Mouse (Mus musculus) midbrain, embryonic 10.5 days (tissue): Measurements from ENCODE around the gene Kcnk2. TPM values are rescaled to one million over a fixed set of nuclear protein-coding genes. Genes with fewer than 3 reads are reported as not detected.

Source experiments
- DNase-seq: peaks from one replicate; pipeline ENCODE4 v3.0.0-alpha.2; 2017; ENCODE audit warnings: low spot score
- H3K27ac ChIP-seq: fragments of 300-500 bp; sonication (generic); replicated peaks from 2 replicates; pipeline ENCODE4 v1.5.1; 2016; ENCODE audit warnings: mild to moderate bottlenecking
- H3K27me3 ChIP-seq: fragments of 300-500 bp; sonication (generic); 2 replicates; pipeline ENCODE4 v1.6.1; 2016; ENCODE audit warnings: low read depth, mild to moderate bottlenecking; ENCODE audit not compliant: poor library complexity, severe bottlenecking
- H3K36me3 ChIP-seq: fragments of 300-500 bp; sonication (generic); 2 replicates; pipeline ENCODE4 v1.6.1; 2016; ENCODE audit warnings: mild to moderate bottlenecking, moderate library complexity
- H3K4me1 ChIP-seq: fragments of 300-500 bp; sonication (generic); 2 replicates; pipeline ENCODE4 v1.6.1; 2016
- H3K4me3 ChIP-seq: fragments of 300-500 bp; sonication (generic); 2 replicates; pipeline ENCODE4 v1.5.1; 2016; ENCODE audit warnings: mild to moderate bottlenecking, moderate library complexity
- H3K9me3 ChIP-seq: fragments of 300-500 bp; sonication (generic); replicated peaks from 2 replicates; pipeline ENCODE4 v1.6.1; 2016; ENCODE audit warnings: mild to moderate bottlenecking
- WGBS: fragments of 180-500 bp; shearing (Covaris S2); methylation state at CpG from one replicate; pipeline ENCODE4 v1.1.7; 2016; 5-methylcytosine and 5-hydroxymethylcytosine counted together
- polyA plus RNA-seq: library from polyadenylated mRNA; unstranded; fragments of >200 nt; fragmentation: Nextera tagmentation; extraction: Ambion mirVana; gene quantifications from 2 replicates; pipeline ENCODE4 v1.2.1, GENCODE M21; 2016

Kcnk2 gene
- 2.7 and 4.8 TPM in 2 replicates for polyA plus RNA-seq

GRCm38 (mm10) chr1:189402223-189402943 lies at the start of gene Kcnk2:
TSS of gene Kcnk2 (minus strand) at chr1:189402273.
- no peak within 1 kb of the TSS for H3K27ac ChIP-seq
- H3K4me3 ChIP-seq: no peak within 1 kb of the TSS
- no peaks in the 10 kb centered on the region for H3K36me3 ChIP-seq
- H3K27me3 ChIP-seq: no peaks in the 10 kb centered on the region
- DNase-seq: no peak
- peaks cover 25% of the 10 kb centered on the region for H3K4me1 ChIP-seq
- 57% methylated on average over 14 of the region's 14 CpGs for WGBS
- H3K9me3 ChIP-seq: no peaks in the 10 kb centered on the region

DNA sequence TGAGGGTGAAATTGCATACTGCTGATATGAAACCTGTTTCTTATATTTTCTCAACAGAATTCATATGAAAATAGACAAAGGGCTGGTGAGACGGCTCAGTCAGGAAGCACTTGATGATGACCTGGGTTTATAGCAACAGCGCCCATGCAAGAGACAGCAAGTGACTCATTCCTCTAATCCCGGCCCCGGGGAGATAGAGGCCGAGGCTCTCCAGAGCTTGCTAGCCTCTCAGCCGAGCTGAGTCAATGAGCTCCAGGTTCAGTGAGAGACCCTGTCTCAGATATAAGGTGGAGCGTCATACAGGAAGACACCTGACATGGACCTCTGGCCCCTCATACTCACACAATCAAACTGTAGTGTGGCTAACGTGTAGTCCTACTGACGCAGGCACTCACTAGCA lies 38.7 kb upstream of the Kcnk2 start:
- no peak for DNase-seq
- Histone ChIP-seq H3K4me1 (no peaks in the 10 kb centered on the region), H3K27ac (no peak overlapping the region), H3K27me3 (no peaks in the 10 kb centered on the region), H3K36me3 (no peaks in the 10 kb centered on the region), H3K4me3 (no peak overlapping the region), H3K9me3 (no peaks in the 10 kb centered on the region)
- 89% methylated on average over 9 of the region's 9 CpGs for WGBS

GRCm38 (mm10) chr1:189437126-189437525 lies 35.1 kb upstream of the Kcnk2 start:
- no peaks in the 10 kb centered on the region for H3K27me3 ChIP-seq
- H3K36me3 ChIP-seq: no peaks in the 10 kb centered on the region
- 0 out of 2 replicates have a peak, but pooled peaks cover 8% of the 10 kb centered on the region for H3K9me3 ChIP-seq
- no peak overlapping the region for H3K27ac ChIP-seq
- 70% methylated on average over 5 of the region's 5 CpGs for whole genome bisulfite sequencing
- no peak for DNase-seq
- no peak overlapping the region for H3K4me3 ChIP-seq
- H3K4me1 ChIP-seq: no peaks in the 10 kb centered on the region; the same call in 1 of the 2 replicates

- Histone ChIP-seq H3K27ac (no peak overlapping the region), H3K36me3 (no peaks in the 10 kb centered on the region), H3K27me3 (no peaks in the 10 kb centered on the region), H3K4me3 (no peak overlapping the region), H3K9me3 (0 out of 2 replicates have a peak, but pooled peaks cover 8% of the 10 kb centered on the region), H3K4me1 (peaks cover 17% of the 10 kb centered on the region)
- WGBS: 92% methylated on average over 10 of the region's 10 CpGs
- DNase-seq: no peak
Observed at GRCm38 (mm10) chr1:189435452-189435851, 33.4 kb upstream of the Kcnk2 start.

GRCm38 (mm10) chr1:189431479-189431878 lies 29.4 kb upstream of the Kcnk2 start:
- H3K36me3 ChIP-seq: no peaks in the 10 kb centered on the region
- H3K27me3 ChIP-seq: no peaks in the 10 kb centered on the region
- WGBS: 15% methylated on average over 5 of the region's 5 CpGs
- DNase-seq: peak; percentile 17
- no peak overlapping the region for H3K4me3 ChIP-seq
- H3K4me1 ChIP-seq: peaks cover 29% of the 10 kb centered on the region
- 0 out of 2 replicates have a peak, but pooled peaks cover 8% of the 10 kb centered on the region for H3K9me3 ChIP-seq
- H3K27ac ChIP-seq: no peak overlapping the region

- no peak overlapping the region for H3K27ac ChIP-seq
- peaks cover 29% of the 10 kb centered on the region for H3K4me1 ChIP-seq
- H3K9me3 ChIP-seq: 0 out of 2 replicates have a peak, but pooled peaks cover 8% of the 10 kb centered on the region
- no peaks in the 10 kb centered on the region for H3K36me3 ChIP-seq
- DNase-seq: peak; percentile 49
- no peaks in the 10 kb centered on the region for H3K27me3 ChIP-seq
- 21% methylated on average over 4 of the region's 4 CpGs for WGBS
- H3K4me3 ChIP-seq: no peak overlapping the region
Observed at GRCm38 (mm10) chr1:189430534-189430933, 28.5 kb upstream of the Kcnk2 start.

GRCm38 (mm10) chr1:189429566-189429965 lies 27.5 kb upstream of the Kcnk2 start:
- DNase-seq: no peak
- H3K36me3 ChIP-seq: no peaks in the 10 kb centered on the region
- H3K27me3 ChIP-seq: no peaks in the 10 kb centered on the region
- H3K4me1 ChIP-seq: peaks cover 29% of the 10 kb centered on the region
- H3K27ac ChIP-seq: no peak overlapping the region
- WGBS: 75% methylated on average over 10 of the region's 10 CpGs
- H3K4me3 ChIP-seq: no peak overlapping the region
- 0 out of 2 replicates have a peak, but pooled peaks cover 8% of the 10 kb centered on the region for H3K9me3 ChIP-seq

GRCm38 (mm10) chr1:189426252-189426651 lies 24.2 kb upstream of the Kcnk2 start:
- 84% methylated on average over 11 of the region's 11 CpGs for WGBS
- no peak overlapping the region for H3K4me3 ChIP-seq
- H3K27me3 ChIP-seq: no peaks in the 10 kb centered on the region
- H3K9me3 ChIP-seq: no peaks in the 10 kb centered on the region
- no peaks in the 10 kb centered on the region for H3K36me3 ChIP-seq
- H3K27ac ChIP-seq: no peak overlapping the region
- peaks cover 20% of the 10 kb centered on the region for H3K4me1 ChIP-seq
- no peak for DNase-seq

DNA sequence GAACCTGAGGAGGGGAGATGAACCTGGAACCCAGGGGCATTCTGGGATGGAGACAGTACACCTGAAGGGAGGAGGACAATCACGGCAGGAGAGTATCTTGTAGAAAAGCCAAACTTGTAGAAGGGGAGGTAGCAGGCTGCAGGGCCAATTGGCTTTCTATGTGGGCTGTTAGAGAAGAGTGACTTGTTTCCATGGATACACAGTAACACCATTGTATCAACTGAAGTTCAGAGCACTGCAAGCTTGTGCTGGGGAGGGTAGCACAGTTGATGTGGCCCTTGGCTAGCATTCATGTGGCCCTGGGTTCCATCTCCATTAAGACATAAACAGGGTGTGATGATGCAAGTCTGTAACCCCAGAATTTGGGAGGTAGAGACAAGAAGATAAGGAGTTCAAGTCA lies 17.8 kb upstream of the Kcnk2 start:
- Histone ChIP-seq H3K4me1 (no peaks in the 10 kb centered on the region), H3K4me3 (no peak overlapping the region), H3K27me3 (no peaks in the 10 kb centered on the region), H3K36me3 (no peaks in the 10 kb centered on the region), H3K9me3 (no peaks in the 10 kb centered on the region), H3K27ac (no peak overlapping the region)
- whole genome bisulfite sequencing: 71% methylated on average over 1 of the region's 1 CpGs
- no peak for DNase-seq

DNA sequence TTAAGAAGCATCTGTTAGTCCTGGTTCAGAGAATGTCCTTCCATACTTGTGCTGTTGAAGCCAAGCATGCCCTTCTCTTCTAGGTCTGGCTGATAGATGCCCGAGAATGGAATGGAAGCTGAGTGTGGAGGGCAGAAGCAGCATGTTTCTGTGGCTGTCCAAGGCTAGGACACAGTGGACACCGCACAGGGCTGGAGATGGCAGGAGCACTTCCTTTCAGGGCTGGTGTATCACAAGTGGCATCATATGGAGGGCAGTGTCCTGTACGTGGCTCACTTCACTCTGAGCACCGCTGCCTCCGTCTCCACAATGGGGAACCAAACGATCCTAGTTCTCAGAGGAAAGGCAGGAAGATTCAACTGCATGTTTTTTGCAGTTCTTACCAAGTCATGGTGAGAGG lies 7.8 kb upstream of the Kcnk2 start:
- 92% methylated on average over 6 of the region's 6 CpGs for WGBS

GRCm38 (mm10) chr1:189405221-189405620 lies 3.1 kb upstream of the Kcnk2 start:
- no peaks in the 10 kb centered on the region for H3K36me3 ChIP-seq
- H3K9me3 ChIP-seq: no peaks in the 10 kb centered on the region
- H3K27me3 ChIP-seq: no peaks in the 10 kb centered on the region
- DNase-seq: no peak
- peaks cover 33% of the 10 kb centered on the region for H3K4me1 ChIP-seq
- no peak overlapping the region for H3K27ac ChIP-seq
- no peak overlapping the region for H3K4me3 ChIP-seq
- WGBS: 88% methylated on average over 10 of the region's 10 CpGs

More for the DNA sequence above, 7.8 kb upstream of the Kcnk2 start:
- Histone ChIP-seq H3K36me3 (no peaks in the 10 kb centered on the region), H3K4me3 (no peak overlapping the region), H3K27ac (no peak overlapping the region), H3K9me3 (no peaks in the 10 kb centered on the region), H3K27me3 (no peaks in the 10 kb centered on the region), H3K4me1 (peaks cover 15% of the 10 kb centered on the region)
- DNase-seq: no peak

- WGBS: 68% methylated on average over 6 of the region's 6 CpGs
- H3K27ac ChIP-seq: no peak overlapping the region
- no peak overlapping the region for H3K4me3 ChIP-seq
- H3K4me1 ChIP-seq: peaks cover 33% of the 10 kb centered on the region
- H3K36me3 ChIP-seq: no peaks in the 10 kb centered on the region
- H3K27me3 ChIP-seq: no peaks in the 10 kb centered on the region
- DNase-seq: no peak
- no peaks in the 10 kb centered on the region for H3K9me3 ChIP-seq
Observed at GRCm38 (mm10) chr1:189403546-189403945, 1.5 kb upstream of the Kcnk2 start.

GRCm38 (mm10) chr1:189403139-189403538 lies 1.1 kb upstream of the Kcnk2 start:
- WGBS: 80% methylated on average over 4 of the region's 4 CpGs
- H3K4me3 ChIP-seq: no peak overlapping the region
- no peak overlapping the region for H3K27ac ChIP-seq
- no peaks in the 10 kb centered on the region for H3K27me3 ChIP-seq
- no peak for DNase-seq
- no peaks in the 10 kb centered on the region for H3K9me3 ChIP-seq
- no peaks in the 10 kb centered on the region for H3K36me3 ChIP-seq
- H3K4me1 ChIP-seq: peaks cover 33% of the 10 kb centered on the region
